Mouse (Mus musculus): Measurements from ENCODE around the gene Gpr161. TPM values are rescaled to one million over a fixed set of nuclear protein-coding genes. Genes with fewer than 3 reads are reported as not detected.

The Gpr161 gene
- polyA plus RNA-seq, 1 experiment = 11.3 TPM

GRCm38 (mm10) chr1:165370990-165371389 is 75.4 kb downstream of the Gpr161 start:
- TF ChIP-seq POLR2A (IDR thresholded peaks at IDR 0.05; ENCODE audit: low read depth, low read length) = no peak
- TF ChIP-seq CTCF (IDR thresholded peaks at IDR 0.05; ENCODE audit: borderline replicate concordance, insufficient read depth, low read length) = no peak
- Histone ChIP-seq H3K27ac (ENCODE audit: insufficient read depth, low read length) (no peak overlapping the region), H3K4me3 (ENCODE audit: insufficient read depth, low read length) (no peak overlapping the region), H3K4me1 (ENCODE audit: control insufficient read depth, insufficient read depth, low read length) (no peaks in the 10 kb centered on the region)

GRCm38 (mm10) chr1:165373839-165374238 is 78.2 kb downstream of the Gpr161 start:
- Histone ChIP-seq H3K4me3 (ENCODE audit: insufficient read depth, low read length) (no peak overlapping the region), H3K4me1 (ENCODE audit: control insufficient read depth, insufficient read depth, low read length) (no peaks in the 10 kb centered on the region), H3K27ac (ENCODE audit: insufficient read depth, low read length) (no peak overlapping the region)
- no peak for TF ChIP-seq CTCF (IDR thresholded peaks at IDR 0.05; ENCODE audit: borderline replicate concordance, insufficient read depth, low read length)
- TF ChIP-seq POLR2A (IDR thresholded peaks at IDR 0.05; ENCODE audit: low read depth, low read length) = no peak

Other genes with a start within 250 kb of the Gpr161 start
- not detected in 2 replicates for gene Tbx19, start 135.0 kb upstream of the Gpr161 start, polyA plus RNA-seq (2011; ENCODE audit: insufficient read length, low read depth, missing spikeins)
- 16.4 and 18.5 TPM in 2 replicates for gene Sft2d2, start 101.4 kb upstream of the Gpr161 start, polyA plus RNA-seq (2011; ENCODE audit: insufficient read length, low read depth, missing spikeins)
- 64.0 and 70.2 TPM in 2 replicates for gene Tiprl, start 58.8 kb upstream of the Gpr161 start, polyA plus RNA-seq (2011; ENCODE audit: insufficient read length, low read depth, missing spikeins)
- gene Dcaf6, start 164.7 kb downstream of the Gpr161 start, polyA plus RNA-seq (2011; ENCODE audit: insufficient read length, low read depth, missing spikeins) = 36.3 and 43.2 TPM in 2 replicates
- gene Mpc2, start 164.8 kb downstream of the Gpr161 start, polyA plus RNA-seq (2011; ENCODE audit: insufficient read length, low read depth, missing spikeins) = 38.6 and 55.9 TPM in 2 replicates
- not detected in 2 replicates for gene Adcy10, start 189.4 kb downstream of the Gpr161 start, polyA plus RNA-seq (2011; ENCODE audit: insufficient read length, low read depth, missing spikeins)

All from embryonic fibroblast, embryonic 13.5 days (primary cell).